Mouse (Mus musculus): ENCODE results near the gene Fbxo36.
A peak's percentile ranks its signal among the peaks of the same experiment; 100 is the strongest.

The Fbxo36 gene

GRCm38 (mm10) chr1:84839309-84840017 lies at the start of gene Fbxo36:
Fbxo36 (plus strand) TSS chr1:84839841.
- DNase-seq (ENCODE audit: low spot score) = peak; percentile 89

- DNase-seq (ENCODE audit: low spot score) = no peak
Measured at GRCm38 (mm10) chr1:84791393-84791792, 48.2 kb upstream of the Fbxo36 start.

GRCm38 (mm10) chr1:84795335-84795734 lies 44.3 kb upstream of the Fbxo36 start:
- DNase-seq (ENCODE audit: low spot score) = no peak

- DNase-seq (ENCODE audit: low spot score) = no peak
Measured at GRCm38 (mm10) chr1:84799166-84799565, 40.5 kb upstream of the Fbxo36 start.

- DNase-seq (ENCODE audit: low spot score) = no peak
Measured at GRCm38 (mm10) chr1:84803788-84804187, 35.9 kb upstream of the Fbxo36 start.

- no peak for DNase-seq (ENCODE audit: low spot score)
Measured at GRCm38 (mm10) chr1:84817596-84817995, 22.0 kb upstream of the Fbxo36 start.

GRCm38 (mm10) chr1:84825091-84825490 lies 14.6 kb upstream of the Fbxo36 start:
- DNase-seq (ENCODE audit: low spot score) = no peak

- DNase-seq (ENCODE audit: low spot score) = no peak
Measured at GRCm38 (mm10) chr1:84837523-84838145, 2.0 kb upstream of the Fbxo36 start.

- no peak for DNase-seq (ENCODE audit: low spot score)
Measured at GRCm38 (mm10) chr1:84838156-84838555, 1.5 kb upstream of the Fbxo36 start.

- peak; percentile 44 for DNase-seq (ENCODE audit: low spot score)
Measured at GRCm38 (mm10) chr1:84838621-84839151, 955 bp upstream of the Fbxo36 start.

- DNase-seq (ENCODE audit: low spot score) = no peak
Measured at GRCm38 (mm10) chr1:84840018-84840664, 500 bp downstream of the Fbxo36 start, which contains the start of gene Trip12. Trip12 (minus strand) TSS chr1:84840516.

GRCm38 (mm10) chr1:84841061-84841460 lies 1.4 kb downstream of the Fbxo36 start:
- DNase-seq (ENCODE audit: low spot score) = no peak

- no peak for DNase-seq (ENCODE audit: low spot score)
Measured at GRCm38 (mm10) chr1:84843366-84843765, 3.7 kb downstream of the Fbxo36 start.

GRCm38 (mm10) chr1:84847698-84848097 lies 8.1 kb downstream of the Fbxo36 start:
- no peak for DNase-seq (ENCODE audit: low spot score)

- no peak for DNase-seq (ENCODE audit: low spot score)
Measured at GRCm38 (mm10) chr1:84848335-84848734, 8.7 kb downstream of the Fbxo36 start.

- DNase-seq (ENCODE audit: low spot score) = no peak
Measured at GRCm38 (mm10) chr1:84848801-84849455, 9.3 kb downstream of the Fbxo36 start.

- DNase-seq (ENCODE audit: low spot score) = no peak
Measured at GRCm38 (mm10) chr1:84849804-84850203, 10.2 kb downstream of the Fbxo36 start.

GRCm38 (mm10) chr1:84850471-84850870 lies 10.8 kb downstream of the Fbxo36 start:
- DNase-seq (ENCODE audit: low spot score) = no peak

- DNase-seq (ENCODE audit: low spot score) = no peak
Measured at GRCm38 (mm10) chr1:84851512-84852235, 12.0 kb downstream of the Fbxo36 start.

- DNase-seq (ENCODE audit: low spot score) = no peak
Measured at GRCm38 (mm10) chr1:84853721-84854120, 14.1 kb downstream of the Fbxo36 start.

- DNase-seq (ENCODE audit: low spot score) = no peak
Measured at GRCm38 (mm10) chr1:84854966-84855365, 15.3 kb downstream of the Fbxo36 start.

GRCm38 (mm10) chr1:84855756-84856155 lies 16.1 kb downstream of the Fbxo36 start:
- DNase-seq (ENCODE audit: low spot score) = no peak
